Mouse (Mus musculus): ENCODE measurements around the gene Rnf31. TPM values are rescaled to one million over a fixed set of nuclear protein-coding genes. Genes with fewer than 3 reads are reported as not detected.

Gene Rnf31
- 11.1 and 12.0 TPM in 2 replicates for polyA plus RNA-seq (2012; ENCODE audit: insufficient read depth, insufficient read length, missing spikeins)

DNA sequence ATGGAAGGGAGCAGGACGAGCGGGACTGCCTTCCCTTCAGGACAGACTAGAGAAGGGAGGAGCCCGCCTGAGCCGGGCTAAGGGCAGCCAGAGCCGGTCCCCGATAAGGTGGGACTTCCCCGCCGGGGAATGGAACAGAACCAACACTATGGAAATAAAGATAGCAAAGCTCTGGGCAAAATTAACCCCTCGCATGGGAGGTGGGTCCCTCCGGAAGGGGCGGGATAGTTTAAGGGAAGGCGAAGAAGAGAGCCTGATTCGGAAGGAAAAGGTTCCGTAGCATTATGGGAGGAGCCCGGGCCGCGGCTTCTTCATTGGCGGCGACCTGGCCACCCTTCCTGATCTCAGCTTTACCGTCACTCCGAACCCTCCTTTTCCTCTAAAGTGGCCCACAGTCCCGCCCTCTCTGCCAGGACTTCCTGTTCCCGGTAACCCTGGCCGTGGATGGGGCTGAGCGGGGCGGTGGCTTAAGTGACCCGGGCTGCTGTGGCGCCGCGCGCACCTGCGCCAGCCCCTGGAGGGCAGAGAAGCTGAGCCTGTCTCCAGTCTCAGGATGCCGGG, at the start of gene Rnf31:
Rnf31 (plus strand) TSS at position 378 of the 561 bp plus-strand sequence.
- Histone ChIP-seq H3K4me1 (ENCODE audit: control insufficient read depth, insufficient read depth, insufficient read length, low read length) (peaks cover 5% of the 10 kb centered on the region), H3K4me3 (ENCODE audit: insufficient read depth, low read depth, low read length) (peak within 1 kb of the TSS; percentile 85), H3K27ac (replicated peaks; ENCODE audit: low read depth, low read length) (peak within 1 kb of the TSS; percentile 95)

DNA sequence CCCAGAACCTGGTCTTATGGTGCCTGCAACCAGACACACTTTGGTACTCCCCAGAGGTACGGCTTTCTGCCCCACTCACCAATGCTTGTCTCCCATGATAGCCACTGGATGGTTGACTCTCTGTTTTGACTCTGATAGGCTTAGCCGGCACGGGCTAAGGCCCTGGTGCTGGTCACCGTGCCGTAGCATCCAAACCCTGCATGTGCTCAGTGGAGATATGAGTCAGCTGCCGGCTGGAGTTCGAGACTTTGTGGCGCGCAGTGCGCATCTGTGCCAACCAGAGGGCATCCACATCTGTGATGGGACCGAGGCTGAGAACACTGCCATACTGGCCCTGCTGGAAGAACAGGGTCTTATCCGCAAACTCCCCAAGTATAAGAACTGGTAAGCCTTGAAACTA, 49.2 kb upstream of the Rnf31 start:
- no peaks in the 10 kb centered on the region for H3K4me1 ChIP-seq (ENCODE audit: control insufficient read depth, insufficient read depth, insufficient read length, low read length)
- H3K4me3 ChIP-seq (ENCODE audit: insufficient read depth, low read depth, low read length): no peak overlapping the region
- no peak overlapping the region for H3K27ac ChIP-seq (replicated peaks; ENCODE audit: low read depth, low read length)

DNA sequence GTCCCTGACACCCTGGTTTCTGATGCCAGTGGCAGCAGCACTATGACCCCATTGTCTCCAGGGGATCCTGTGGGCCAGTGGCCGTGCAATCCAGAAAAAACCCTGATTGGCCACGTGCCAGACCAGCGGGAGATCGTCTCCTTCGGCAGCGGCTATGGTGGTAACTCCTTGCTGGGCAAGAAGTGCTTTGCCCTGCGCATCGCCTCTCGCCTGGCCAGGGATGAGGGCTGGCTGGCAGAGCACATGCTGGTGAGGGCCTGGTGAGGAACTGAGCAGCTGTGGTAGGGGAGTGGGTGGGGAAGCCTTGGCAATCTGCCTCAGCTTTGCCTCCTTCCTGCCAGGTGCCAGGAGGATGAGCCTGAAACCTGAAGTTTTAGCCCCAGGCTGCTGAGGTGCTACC, 47.2 kb upstream of the Rnf31 start:
- H3K4me1 ChIP-seq (ENCODE audit: control insufficient read depth, insufficient read depth, insufficient read length, low read length): 0 out of 2 replicates have a peak, but pooled peaks cover 3% of the 10 kb centered on the region
- H3K4me3 ChIP-seq (ENCODE audit: insufficient read depth, low read depth, low read length): no peak overlapping the region
- H3K27ac ChIP-seq (replicated peaks; ENCODE audit: low read depth, low read length): no peak overlapping the region

DNA sequence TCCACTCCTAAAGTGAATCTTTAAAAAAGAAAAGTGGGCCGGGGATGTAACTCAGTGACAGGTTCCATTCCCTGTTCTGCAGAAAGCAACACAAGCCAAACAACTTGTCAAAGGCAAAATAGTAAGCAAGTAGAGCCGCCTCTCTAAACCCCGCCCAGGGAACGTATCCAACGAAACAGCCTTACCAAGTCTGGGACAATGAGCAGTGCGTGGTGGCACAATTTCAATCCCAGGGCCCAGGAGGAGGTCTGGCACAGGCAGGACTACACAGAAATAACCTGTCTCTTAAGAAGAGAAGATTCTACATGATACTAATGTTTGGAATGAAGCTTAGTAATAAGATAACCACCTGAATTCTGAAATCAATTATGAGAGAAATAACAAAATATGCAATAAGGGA, 41.3 kb upstream of the Rnf31 start:
- Histone ChIP-seq H3K4me3 (ENCODE audit: insufficient read depth, low read depth, low read length) (no peak overlapping the region), H3K4me1 (ENCODE audit: control insufficient read depth, insufficient read depth, insufficient read length, low read length) (0 out of 2 replicates have a peak, but pooled peaks cover 3% of the 10 kb centered on the region), H3K27ac (replicated peaks; ENCODE audit: low read depth, low read length) (no peak overlapping the region)

DNA sequence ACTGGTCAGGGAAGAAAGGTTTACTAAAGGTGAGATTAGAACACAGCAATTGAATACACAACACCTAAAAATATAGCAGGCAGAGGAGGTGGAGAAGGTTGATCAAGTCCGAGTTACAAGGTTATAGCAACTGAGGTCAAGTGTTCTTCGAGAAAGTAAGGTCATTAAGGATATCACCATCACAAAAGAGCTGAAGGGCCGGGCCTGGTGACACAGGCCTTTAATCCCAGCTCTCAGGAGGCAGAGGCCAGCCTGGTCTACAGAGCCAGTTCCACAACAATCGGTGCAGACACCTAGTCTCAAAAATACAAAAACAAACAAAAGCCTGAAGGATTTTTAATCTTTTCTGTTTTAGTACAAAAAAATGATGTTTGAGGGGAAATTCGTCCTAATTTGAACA, 40.2 kb upstream of the Rnf31 start:
- H3K4me3 ChIP-seq (ENCODE audit: insufficient read depth, low read depth, low read length): no peak overlapping the region
- H3K4me1 ChIP-seq (ENCODE audit: control insufficient read depth, insufficient read depth, insufficient read length, low read length): 0 out of 2 replicates have a peak, but pooled peaks cover 3% of the 10 kb centered on the region
- H3K27ac ChIP-seq (replicated peaks; ENCODE audit: low read depth, low read length): no peak overlapping the region

DNA sequence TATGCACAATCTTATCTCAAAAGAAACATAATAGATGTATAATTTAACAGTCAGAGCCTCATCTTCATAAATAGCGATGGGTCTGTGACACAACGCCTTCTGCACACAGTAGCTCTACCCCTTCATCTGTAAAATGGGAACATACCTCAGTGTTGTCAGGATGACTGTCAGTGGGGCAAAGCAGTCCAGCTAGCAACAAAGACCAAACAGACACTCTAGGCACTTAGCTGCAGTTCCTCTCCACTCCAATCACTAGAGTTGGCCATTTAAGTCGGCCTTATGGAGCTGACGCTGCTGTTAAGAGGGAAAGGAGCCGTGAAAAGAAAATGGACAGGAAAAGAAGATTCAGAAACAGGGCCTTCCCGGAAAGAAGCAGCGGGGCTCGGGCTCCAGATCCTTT, 39.7 kb upstream of the Rnf31 start:
- Histone ChIP-seq H3K27ac (replicated peaks; ENCODE audit: low read depth, low read length) (no peak overlapping the region), H3K4me1 (ENCODE audit: control insufficient read depth, insufficient read depth, insufficient read length, low read length) (0 out of 2 replicates have a peak, but pooled peaks cover 3% of the 10 kb centered on the region), H3K4me3 (ENCODE audit: insufficient read depth, low read depth, low read length) (no peak overlapping the region)

DNA sequence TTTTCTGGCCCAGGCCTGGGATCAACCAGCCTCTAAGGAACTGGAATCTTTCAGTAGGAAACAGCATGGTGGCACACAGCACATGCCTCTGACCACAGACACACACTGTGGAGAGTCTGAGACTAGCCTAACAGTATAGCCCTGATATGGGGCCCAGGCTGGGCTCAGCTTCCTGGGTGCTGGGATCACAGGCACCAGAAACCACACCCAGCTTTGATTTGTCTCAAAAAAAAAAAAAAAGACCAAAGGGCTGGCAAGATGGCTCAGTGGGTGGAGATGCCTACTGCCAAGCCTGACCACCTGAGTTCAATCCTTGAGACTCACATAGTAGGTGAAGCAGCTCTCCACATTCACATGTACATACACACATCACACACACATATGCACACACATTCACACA, 36.9 kb upstream of the Rnf31 start:
- Histone ChIP-seq H3K4me3 (ENCODE audit: insufficient read depth, low read depth, low read length) (no peak overlapping the region), H3K27ac (replicated peaks; ENCODE audit: low read depth, low read length) (no peak overlapping the region), H3K4me1 (ENCODE audit: control insufficient read depth, insufficient read depth, insufficient read length, low read length) (no peaks in the 10 kb centered on the region)

DNA sequence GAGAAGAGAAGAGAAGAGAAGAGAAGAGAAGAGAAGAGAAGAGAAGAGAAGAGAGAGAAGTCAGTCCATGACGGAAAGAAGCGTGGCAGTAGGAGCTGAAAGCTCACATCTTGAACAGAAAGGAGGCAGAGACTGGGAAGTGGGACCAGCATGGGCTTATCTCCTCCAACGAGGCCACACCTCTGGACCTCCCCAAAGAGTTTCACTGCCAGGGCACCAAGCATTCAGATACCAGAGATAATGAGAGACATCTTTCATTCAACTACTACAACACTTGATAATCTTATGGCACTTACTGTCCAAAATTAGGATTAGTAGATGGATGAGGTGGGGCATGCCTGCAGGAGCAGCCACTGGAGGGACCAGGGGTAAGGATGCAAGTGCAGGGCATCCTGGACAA, 35.7 kb upstream of the Rnf31 start:
- Histone ChIP-seq H3K4me1 (ENCODE audit: control insufficient read depth, insufficient read depth, insufficient read length, low read length) (no peaks in the 10 kb centered on the region), H3K4me3 (ENCODE audit: insufficient read depth, low read depth, low read length) (no peak overlapping the region), H3K27ac (replicated peaks; ENCODE audit: low read depth, low read length) (no peak overlapping the region)

DNA sequence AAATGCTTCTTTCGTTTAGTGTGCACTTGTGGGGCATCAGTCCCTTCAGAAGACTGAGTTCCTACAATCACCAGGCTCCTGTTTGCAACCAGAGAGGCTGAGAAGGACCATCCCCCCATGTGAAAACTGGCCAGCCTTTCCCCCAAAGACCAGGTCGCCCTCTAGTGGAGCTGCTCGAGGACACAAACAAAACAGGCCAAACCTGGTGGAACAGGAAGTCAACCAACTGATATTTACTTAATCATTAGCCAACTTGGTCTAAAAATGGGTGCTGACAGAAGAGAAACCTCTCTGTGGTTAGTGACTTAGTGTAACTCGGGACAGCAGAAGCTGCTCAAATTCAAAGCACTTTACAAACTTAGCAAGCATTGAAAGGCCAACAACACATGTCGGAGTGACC, 34.5 kb upstream of the Rnf31 start:
- H3K4me1 ChIP-seq (ENCODE audit: control insufficient read depth, insufficient read depth, insufficient read length, low read length): peaks cover 7% of the 10 kb centered on the region
- no peak overlapping the region for H3K4me3 ChIP-seq (ENCODE audit: insufficient read depth, low read depth, low read length)
- no peak overlapping the region; the same call in 1 of the 2 replicates for H3K27ac ChIP-seq (replicated peaks; ENCODE audit: low read depth, low read length)

DNA sequence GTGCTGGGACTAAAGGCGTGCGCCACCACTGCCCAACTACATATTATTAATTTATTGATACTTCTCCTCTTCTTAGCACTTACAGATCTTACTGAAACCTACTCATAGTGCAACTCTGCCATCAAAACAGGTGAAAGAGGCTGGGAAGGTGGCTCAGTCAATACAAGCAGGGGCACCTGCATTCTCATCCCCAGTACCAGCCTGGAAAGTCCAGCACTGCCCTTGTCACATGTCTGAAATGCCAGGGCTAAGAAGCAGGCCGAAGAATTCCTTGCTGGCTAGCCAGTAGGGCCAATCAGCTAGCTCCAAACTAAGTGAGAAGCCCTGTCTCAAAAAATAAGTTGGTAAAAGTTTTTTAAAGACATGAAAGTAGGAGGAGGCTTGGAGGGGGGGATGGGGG, 33.9 kb upstream of the Rnf31 start:
- H3K27ac ChIP-seq (replicated peaks; ENCODE audit: low read depth, low read length): no peak overlapping the region
- H3K4me1 ChIP-seq (ENCODE audit: control insufficient read depth, insufficient read depth, insufficient read length, low read length): peaks cover 7% of the 10 kb centered on the region
- no peak overlapping the region for H3K4me3 ChIP-seq (ENCODE audit: insufficient read depth, low read depth, low read length)

- no peak overlapping the region for H3K4me3 ChIP-seq (ENCODE audit: insufficient read depth, low read depth, low read length)
- H3K4me1 ChIP-seq (ENCODE audit: control insufficient read depth, insufficient read depth, insufficient read length, low read length): peaks cover 7% of the 10 kb centered on the region
- H3K27ac ChIP-seq (replicated peaks; ENCODE audit: low read depth, low read length): no peak overlapping the region
Observed at GRCm38 (mm10) chr14:55558740-55559448, 32.6 kb upstream of the Rnf31 start.

GRCm38 (mm10) chr14:55559799-55560201, 31.7 kb upstream of the Rnf31 start, which contains the start of gene Dcaf11:
Dcaf11 (plus strand) TSS chr14:55560006.
- H3K27ac ChIP-seq (replicated peaks; ENCODE audit: low read depth, low read length): peak within 1 kb of the TSS; percentile 98
- peak within 1 kb of the TSS; percentile 90 for H3K4me3 ChIP-seq (ENCODE audit: insufficient read depth, low read depth, low read length)

GRCm38 (mm10) chr14:55560202-55561073, 31.1 kb upstream of the Rnf31 start, which contains the start of gene A730061H03Rik:
A730061H03Rik (minus strand) TSS chr14:55560406.
- H3K4me3 ChIP-seq (ENCODE audit: insufficient read depth, low read depth, low read length): peak within 1 kb of the TSS; percentile 90
- peaks cover 7% of the 10 kb centered on the region for H3K4me1 ChIP-seq (ENCODE audit: control insufficient read depth, insufficient read depth, insufficient read length, low read length)
- peak within 1 kb of the TSS; percentile 98 for H3K27ac ChIP-seq (replicated peaks; ENCODE audit: low read depth, low read length)

More at GRCm38 (mm10) chr14:55559799-55560201, 31.7 kb upstream of the Rnf31 start, which contains the start of gene Dcaf11:
- H3K4me1 ChIP-seq (ENCODE audit: control insufficient read depth, insufficient read depth, insufficient read length, low read length): peaks cover 7% of the 10 kb centered on the region

DNA sequence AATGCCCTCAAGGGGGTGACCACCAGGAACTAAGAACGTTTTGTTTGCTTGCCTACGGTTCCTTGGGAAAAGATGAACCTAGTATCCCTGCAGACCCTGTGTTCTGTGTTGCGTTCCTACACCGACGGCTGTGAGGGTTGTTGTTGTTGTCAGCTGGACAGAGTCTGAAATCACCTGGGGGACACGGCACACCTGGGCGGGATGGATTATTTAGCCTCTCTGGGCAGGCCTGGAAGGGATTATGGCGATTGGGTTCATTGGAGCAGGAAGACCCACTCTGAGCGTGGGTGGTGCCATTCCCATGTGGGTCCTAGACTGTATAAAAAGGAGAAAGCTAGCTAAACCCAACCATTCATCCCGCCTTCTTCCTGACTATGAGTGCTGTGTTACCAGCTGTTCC, 29.6 kb upstream of the Rnf31 start:
- peaks cover 7% of the 10 kb centered on the region for H3K4me1 ChIP-seq (ENCODE audit: control insufficient read depth, insufficient read depth, insufficient read length, low read length)
- H3K4me3 ChIP-seq (ENCODE audit: insufficient read depth, low read depth, low read length): no peak overlapping the region
- H3K27ac ChIP-seq (replicated peaks; ENCODE audit: low read depth, low read length): no peak overlapping the region

GRCm38 (mm10) chr14:55563249-55563648, 28.3 kb upstream of the Rnf31 start:
- H3K27ac ChIP-seq (replicated peaks; ENCODE audit: low read depth, low read length): no peak overlapping the region
- H3K4me1 ChIP-seq (ENCODE audit: control insufficient read depth, insufficient read depth, insufficient read length, low read length): peaks cover 7% of the 10 kb centered on the region
- no peak overlapping the region for H3K4me3 ChIP-seq (ENCODE audit: insufficient read depth, low read depth, low read length)

Measured in brown adipose tissue, adult 24 weeks (tissue).